Mouse (Mus musculus): Measurements from ENCODE around the gene Prpf19. TPM values are rescaled to one million over a fixed set of nuclear protein-coding genes. Genes with fewer than 3 reads are reported as not detected.

Prpf19 gene
- total and polyA plus RNA-seq, 2 experiments = 95.5 to 184 TPM

- WGBS = 67% methylated on average over 2 of the region's 2 CpGs
- no peaks in the 10 kb centered on the region for H3K36me3 ChIP-seq (ENCODE audit: control insufficient read depth, insufficient read depth, low read length)
- TF ChIP-seq POLR2A (IDR thresholded peaks at IDR 0.05; ENCODE audit: extremely low read depth, insufficient read depth, low read length) (no peak), CTCF (IDR thresholded peaks at IDR 0.05; ENCODE audit: low read depth, low read length) (no peak)
- H3K79me2 ChIP-seq (ENCODE audit: control insufficient read depth, insufficient read depth, low read length) = no peaks in the 10 kb centered on the region
- H3K9ac ChIP-seq (ENCODE audit: low read depth, low read length) = no peak overlapping the region
- no peaks in the 10 kb centered on the region for H3K4me1 ChIP-seq (ENCODE audit: control insufficient read depth, insufficient read depth, low read length)
- no peak overlapping the region for H3K27ac ChIP-seq (replicated peaks; ENCODE audit: insufficient read depth, low read depth, low read length)
- no peaks in the 10 kb centered on the region for H3K27me3 ChIP-seq (ENCODE audit: control insufficient read depth, insufficient read depth, low read length)
- no peak overlapping the region for H3K4me3 ChIP-seq (ENCODE audit: insufficient read depth, low read depth, low read length)
- no peak for DNase-seq (ENCODE audit: extremely low read depth, low read depth, low spot score)
These were observed 38.5 kb upstream of the Prpf19 start for GRCm38 (mm10) chr19:10856520-10856919.

GRCm38 (mm10) chr19:10860072-10860497 lies 34.9 kb upstream of the Prpf19 start:
- DNase-seq (ENCODE audit: extremely low read depth, low read depth, low spot score) = no peak
- WGBS = 65% methylated on average over 22 of the region's 22 CpGs

GRCm38 (mm10) chr19:10866351-10866750 lies 28.7 kb upstream of the Prpf19 start:
- H3K27ac ChIP-seq (replicated peaks; ENCODE audit: insufficient read depth, low read depth, low read length) = no peak overlapping the region
- DNase-seq (ENCODE audit: extremely low read depth, low read depth, low spot score) = no peak
- H3K4me1 ChIP-seq (ENCODE audit: control insufficient read depth, insufficient read depth, low read length) = no peaks in the 10 kb centered on the region
- H3K9ac ChIP-seq (ENCODE audit: low read depth, low read length) = no peak overlapping the region
- TF ChIP-seq CTCF (IDR thresholded peaks at IDR 0.05; ENCODE audit: low read depth, low read length) = no peak
- TF ChIP-seq POLR2A (IDR thresholded peaks at IDR 0.05; ENCODE audit: extremely low read depth, insufficient read depth, low read length) = no peak
- H3K27me3 ChIP-seq (ENCODE audit: control insufficient read depth, insufficient read depth, low read length) = no peaks in the 10 kb centered on the region
- no peak overlapping the region for H3K4me3 ChIP-seq (ENCODE audit: insufficient read depth, low read depth, low read length)
- WGBS = 93% methylated on average over 13 of the region's 13 CpGs
- no peaks in the 10 kb centered on the region for H3K36me3 ChIP-seq (ENCODE audit: control insufficient read depth, insufficient read depth, low read length)
- no peaks in the 10 kb centered on the region for H3K79me2 ChIP-seq (ENCODE audit: control insufficient read depth, insufficient read depth, low read length)

More at GRCm38 (mm10) chr19:10860072-10860497, 34.9 kb upstream of the Prpf19 start:
- Histone ChIP-seq H3K27me3 (ENCODE audit: control insufficient read depth, insufficient read depth, low read length) (no peaks in the 10 kb centered on the region), H3K4me3 (ENCODE audit: insufficient read depth, low read depth, low read length) (no peak overlapping the region), H3K9ac (ENCODE audit: low read depth, low read length) (no peak overlapping the region), H3K27ac (replicated peaks; ENCODE audit: insufficient read depth, low read depth, low read length) (no peak overlapping the region), H3K4me1 (ENCODE audit: control insufficient read depth, insufficient read depth, low read length) (no peaks in the 10 kb centered on the region), H3K79me2 (ENCODE audit: control insufficient read depth, insufficient read depth, low read length) (no peaks in the 10 kb centered on the region), H3K36me3 (ENCODE audit: control insufficient read depth, insufficient read depth, low read length) (no peaks in the 10 kb centered on the region)
- no peak for TF ChIP-seq CTCF (IDR thresholded peaks at IDR 0.05; ENCODE audit: low read depth, low read length)
- TF ChIP-seq POLR2A (IDR thresholded peaks at IDR 0.05; ENCODE audit: extremely low read depth, insufficient read depth, low read length) = no peak

- Histone ChIP-seq H3K4me3 (ENCODE audit: insufficient read depth, low read depth, low read length) (no peak overlapping the region), H3K9ac (ENCODE audit: low read depth, low read length) (no peak overlapping the region), H3K27me3 (ENCODE audit: control insufficient read depth, insufficient read depth, low read length) (no peaks in the 10 kb centered on the region), H3K27ac (replicated peaks; ENCODE audit: insufficient read depth, low read depth, low read length) (no peak overlapping the region), H3K79me2 (ENCODE audit: control insufficient read depth, insufficient read depth, low read length) (no peaks in the 10 kb centered on the region), H3K4me1 (ENCODE audit: control insufficient read depth, insufficient read depth, low read length) (no peaks in the 10 kb centered on the region), H3K36me3 (ENCODE audit: control insufficient read depth, insufficient read depth, low read length) (peaks cover 5% of the 10 kb centered on the region)
- WGBS = 44% methylated on average over 5 of the region's 5 CpGs
- no peak for TF ChIP-seq POLR2A (IDR thresholded peaks at IDR 0.05; ENCODE audit: extremely low read depth, insufficient read depth, low read length)
- no peak for TF ChIP-seq CTCF (IDR thresholded peaks at IDR 0.05; ENCODE audit: low read depth, low read length)
- DNase-seq (ENCODE audit: extremely low read depth, low read depth, low spot score) = no peak
These were observed 26.9 kb upstream of the Prpf19 start for GRCm38 (mm10) chr19:10867946-10868622.

- no peak overlapping the region for H3K9ac ChIP-seq (ENCODE audit: low read depth, low read length)
These were observed 26.3 kb upstream of the Prpf19 start for GRCm38 (mm10) chr19:10868623-10869141.

More at GRCm38 (mm10) chr19:10868623-10869141, 26.3 kb upstream of the Prpf19 start:
- H3K4me3 ChIP-seq (ENCODE audit: insufficient read depth, low read depth, low read length) = no peak overlapping the region
- no peaks in the 10 kb centered on the region for H3K27me3 ChIP-seq (ENCODE audit: control insufficient read depth, insufficient read depth, low read length)
- WGBS = 7% methylated on average over 17 of the region's 17 CpGs
- H3K79me2 ChIP-seq (ENCODE audit: control insufficient read depth, insufficient read depth, low read length) = no peaks in the 10 kb centered on the region
- H3K36me3 ChIP-seq (ENCODE audit: control insufficient read depth, insufficient read depth, low read length) = peaks cover 11% of the 10 kb centered on the region
- H3K4me1 ChIP-seq (ENCODE audit: control insufficient read depth, insufficient read depth, low read length) = no peaks in the 10 kb centered on the region
- TF ChIP-seq POLR2A (IDR thresholded peaks at IDR 0.05; ENCODE audit: extremely low read depth, insufficient read depth, low read length) (no peak), CTCF (IDR thresholded peaks at IDR 0.05; ENCODE audit: low read depth, low read length) (no peak)
- no peak for DNase-seq (ENCODE audit: extremely low read depth, low read depth, low spot score)
- H3K27ac ChIP-seq (replicated peaks; ENCODE audit: insufficient read depth, low read depth, low read length) = no peak overlapping the region

Data from liver, adult 2 months (tissue).